Mouse (Mus musculus): ENCODE measurements at regions not wholly inside any gene's neighbourhood (a gene's known extent, or its start where the extent isn't known, plus 50 kb on each side); places are given as distances from the start of the nearest gene placed in this dataset.

DNA sequence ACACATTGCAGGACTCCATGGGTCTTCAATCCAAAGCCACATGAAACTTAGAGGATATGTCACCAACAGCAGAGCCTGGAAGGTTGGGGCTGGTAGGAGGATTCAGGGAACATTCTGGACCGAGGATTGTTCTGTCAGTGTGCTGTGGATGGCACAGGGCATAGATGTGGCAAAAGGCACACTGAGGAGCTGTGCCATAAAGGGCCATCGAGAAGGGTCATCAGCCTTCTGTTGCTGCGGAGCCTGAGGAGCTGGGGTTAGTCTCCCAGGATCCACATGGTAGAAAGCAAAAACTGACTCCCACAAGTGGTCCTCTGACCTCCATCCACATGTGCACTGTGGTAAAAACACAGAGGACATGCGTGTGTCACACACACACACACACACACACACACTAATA is 91.9 kb downstream of the Zfp36l2 start:
- no peak for TF ChIP-seq E2F4 (IDR thresholded peaks at IDR 0.05; ENCODE audit: insufficient read depth)
- no peak for TF ChIP-seq POLR2A (IDR thresholded peaks at IDR 0.05; ENCODE audit: insufficient read length, low read depth)
- no peak for TF ChIP-seq REST (IDR thresholded peaks at IDR 0.05; ENCODE audit: insufficient read depth, insufficient read length)
